Comparison of ENCODE assay signal across 8 mouse cellular contexts in genomic region chr10:117709326-117709830, GRCm38 (mm10). TPM values are rescaled to one million over a fixed set of nuclear protein-coding genes. Genes with fewer than 3 reads are reported as not detected.
DNase-seq lines count a peak whose midpoint lies in the region; ATAC-seq lines count a peak whose summit lies in the region.

No protein-coding gene starts in this region.

- peak overlapping the region; percentile 97; the same call in 1 of the 2 replicates for H3K27ac ChIP-seq in forebrain, embryonic 12.5 days
- peak overlapping the region; percentile 94 for H3K27ac ChIP-seq in liver, embryonic 12.5 days

- 62% methylated on average over 12 of the region's 12 CpGs for WGBS in forebrain, embryonic 12.5 days
- WGBS in liver, embryonic 12.5 days (ENCODE audit: insufficient replicate concordance), result 27% methylated on average over 12 of the region's 12 CpGs

- peak overlapping the region; percentile 83 for H3K4me3 ChIP-seq in forebrain, embryonic 12.5 days (replicated peaks)
- H3K4me3 ChIP-seq in liver, embryonic 12.5 days, result peak overlapping the region; percentile 93

- DNase-seq in thymus, postnatal 0 days (ENCODE audit: low spot score), result peak; percentile 10
- DNase-seq in thymus, postnatal 4 days, result no peak
- DNase-seq in adrenal gland, adult 2 months, result no peak
- DNase-seq in cerebellum, adult 18-20 months, result no peak
- no peak for DNase-seq in ovary, postnatal 10 days (ENCODE audit: low spot score)
- DNase-seq in thymus, postnatal 25 days, result no peak

- H3K27me3 ChIP-seq in forebrain, embryonic 12.5 days, result no peaks in the 10 kb centered on the region
- H3K27me3 ChIP-seq in liver, embryonic 12.5 days (replicated peaks), result no peaks in the 10 kb centered on the region

- H3K9ac ChIP-seq in forebrain, embryonic 12.5 days, result peak overlapping the region; percentile 98
- peak overlapping the region; percentile 98 for H3K9ac ChIP-seq in liver, embryonic 12.5 days

- H3K9me3 ChIP-seq in forebrain, embryonic 12.5 days, result no peaks in the 10 kb centered on the region
- H3K9me3 ChIP-seq in liver, embryonic 12.5 days (replicated peaks), result no peaks in the 10 kb centered on the region

- H3K4me2 ChIP-seq in forebrain, embryonic 12.5 days, result peak overlapping the region; percentile 72
- H3K4me2 ChIP-seq in liver, embryonic 12.5 days, result peak overlapping the region; percentile 75

- peaks cover 34% of the 10 kb centered on the region for H3K36me3 ChIP-seq in forebrain, embryonic 12.5 days (replicated peaks)
- H3K36me3 ChIP-seq in liver, embryonic 12.5 days, result peaks cover 43% of the 10 kb centered on the region

- peaks cover 20% of the 10 kb centered on the region for H3K4me1 ChIP-seq in forebrain, embryonic 12.5 days
- peaks cover 43% of the 10 kb centered on the region for H3K4me1 ChIP-seq in liver, embryonic 12.5 days

- no peak for ATAC-seq in forebrain, embryonic 12.5 days (ENCODE audit: low FRiP score)
- no peak for ATAC-seq in liver, embryonic 12.5 days

RNA-seq across cellular contexts. Expression of gene Mdm2, which starts 1.2 kb away (rescaled TPM):
- 35.5 and 44.6 TPM in 2 replicates for polyA plus RNA-seq in thymus, postnatal 0 days (2015; fragmentation: Nextera tagmentation; extraction: Ambion mirVana)
- 76.5 and 86.4 TPM in 2 replicates for polyA plus RNA-seq in forebrain, embryonic 12.5 days (2016; fragmentation: Nextera tagmentation; extraction: Ambion mirVana)
- 35.6 and 36.9 TPM in 2 replicates for polyA plus RNA-seq in liver, embryonic 12.5 days (2016; fragmentation: Nextera tagmentation; extraction: Ambion mirVana)
- 10 to 100 TPM; 47.0 to 55.4 TPM for total RNA-seq in adrenal gland, adult 2 months (2021)
- polyA plus RNA-seq in adrenal gland, adult 2 months (2012; rRNA removed), result 145 and 155 TPM in 2 replicates

RNA-seq across cellular contexts. Expression of gene Slc35e3, which starts 36.8 kb away (rescaled TPM):
- 8.1 and 8.4 TPM in 2 replicates for polyA plus RNA-seq in thymus, postnatal 0 days (2015; fragmentation: Nextera tagmentation; extraction: Ambion mirVana)
- 34.1 and 37.4 TPM in 2 replicates for polyA plus RNA-seq in forebrain, embryonic 12.5 days (2016; fragmentation: Nextera tagmentation; extraction: Ambion mirVana)
- polyA plus RNA-seq in liver, embryonic 12.5 days (2016; fragmentation: Nextera tagmentation; extraction: Ambion mirVana), result 5.2 and 5.3 TPM in 2 replicates
- 10 to 100 TPM; 10.4 to 20.4 TPM for total RNA-seq in adrenal gland, adult 2 months (2021)
- polyA plus RNA-seq in adrenal gland, adult 2 months (2012; rRNA removed), result 9.1 and 9.2 TPM in 2 replicates
